Mouse (Mus musculus) hindbrain, postnatal 0 days (tissue): ENCODE measurements around the gene Olfr224. TPM values are rescaled to one million over a fixed set of nuclear protein-coding genes. Genes with fewer than 3 reads are reported as not detected.

Experiments
- ATAC-seq: fragments of 200-750 bp; cut with Nextera tagmentation; 2 replicates; pipeline ENCODE4 v1.8.0; 2017; ENCODE audit warnings: mild to moderate bottlenecking, moderate TSS enrichment, moderate library complexity
- DNase-seq: peaks from one replicate; pipeline ENCODE4 v3.0.0-alpha.2; 2015; ENCODE audit warnings: low spot score
- H3K27ac ChIP-seq: fragments of 300-500 bp; sonication (generic); 2 replicates; pipeline ENCODE4 v1.5.1; 2014; ENCODE audit warnings: mild to moderate bottlenecking
- H3K27me3 ChIP-seq: fragments of 300-500 bp; sonication (generic); 2 replicates; pipeline ENCODE4 v1.6.1; 2014; ENCODE audit warnings: low read length, mixed read lengths; ENCODE audit not compliant: insufficient read depth
- H3K36me3 ChIP-seq: fragments of 300-500 bp; sonication (generic); 2 replicates; pipeline ENCODE4 v1.6.1; 2014; ENCODE audit warnings: low read length, mixed read lengths; ENCODE audit not compliant: insufficient read depth
- H3K4me1 ChIP-seq: fragments of 300-500 bp; sonication (generic); 2 replicates; pipeline ENCODE4 v1.6.1; 2014; ENCODE audit warnings: antibody characterized with exemption, low read length, mixed read lengths; ENCODE audit not compliant: insufficient read depth
- H3K4me2 ChIP-seq: fragments of 300-500 bp; sonication (generic); 2 replicates; pipeline ENCODE4 v1.6.1; 2014; ENCODE audit warnings: low read depth, mild to moderate bottlenecking, low read length, moderate library complexity, mixed read lengths
- H3K4me3 ChIP-seq: fragments of 300-500 bp; sonication (generic); 2 replicates; pipeline ENCODE4 v1.5.1; 2014; ENCODE audit warnings: low read length
- H3K9ac ChIP-seq: fragments of 300-500 bp; sonication (generic); replicated peaks from 2 replicates; pipeline ENCODE4 v1.6.1; 2014; ENCODE audit warnings: mild to moderate bottlenecking, low read length, moderate library complexity, mixed read lengths
- H3K9me3 ChIP-seq: fragments of 300-500 bp; sonication (generic); 2 replicates; pipeline ENCODE4 v1.6.1; 2016; ENCODE audit warnings: low read length, mixed read lengths
- CTCF ChIP-seq: IDR thresholded peaks from 2 replicates; pipeline ENCODE4 v1.5.1; 2016; ENCODE audit warnings: antibody characterized with exemption, control low read depth, low read depth
- WGBS: fragments of 180-500 bp; shearing (Covaris S2); extraction: QIAGEN DNeasy Blood & Tissue Kit; methylation state at CpG from one replicate; pipeline ENCODE4 v1.1.7; 2014; 5-methylcytosine and 5-hydroxymethylcytosine counted together
- polyA plus RNA-seq: library from polyadenylated mRNA; unstranded; fragments of >200 nt; fragmentation: Nextera tagmentation; extraction: Ambion mirVana; gene quantifications from 2 replicates; pipeline ENCODE4 v1.2.1, GENCODE M21; 2015
- total RNA-seq: library from RNA; depleted of rRNA; stranded (reverse); fragments of >200 nt; gene quantifications from 2 replicates; pipeline ENCODE4 v1.2.3, GENCODE M21; 2014

Gene Olfr224
- total and polyA plus RNA-seq, 2 experiments from 2014 or later, result 0.08 TPM; not detected in 1

- Histone ChIP-seq H3K4me1 (no peaks in the 10 kb centered on the region), H3K4me3 (no peak overlapping the region), H3K4me2 (no peak overlapping the region), H3K36me3 (no peaks in the 10 kb centered on the region), H3K27me3 (no peaks in the 10 kb centered on the region), H3K9me3 (no peaks in the 10 kb centered on the region), H3K27ac (no peak overlapping the region), H3K9ac (no peak overlapping the region)
- ATAC-seq (no peak), DNase-seq (no peak)
- WGBS, result 89% methylated on average over 12 of the region's 12 CpGs
- no peak for TF ChIP-seq CTCF
Measured at GRCm38 (mm10) chr11:58606177-58606919, 36.0 kb upstream of the Olfr224 start.

GRCm38 (mm10) chr11:58605228-58605627 is 34.9 kb upstream of the Olfr224 start:
- no peak overlapping the region for H3K4me2 ChIP-seq
- ATAC-seq (no peak), DNase-seq (no peak)
- no peaks in the 10 kb centered on the region for H3K4me1 ChIP-seq
- no peak overlapping the region for H3K9ac ChIP-seq
- no peaks in the 10 kb centered on the region for H3K9me3 ChIP-seq
- 87% methylated on average over 3 of the region's 3 CpGs for WGBS
- no peak overlapping the region for H3K4me3 ChIP-seq
- H3K36me3 ChIP-seq, result no peaks in the 10 kb centered on the region
- no peaks in the 10 kb centered on the region for H3K27me3 ChIP-seq
- TF ChIP-seq CTCF, result no peak
- H3K27ac ChIP-seq, result no peak overlapping the region

- no peak overlapping the region for H3K27ac ChIP-seq
- no peaks in the 10 kb centered on the region for H3K36me3 ChIP-seq
- no peak overlapping the region for H3K9ac ChIP-seq
- WGBS, result 69% methylated on average over 2 of the region's 2 CpGs
- H3K4me3 ChIP-seq, result no peak overlapping the region
- no peaks in the 10 kb centered on the region for H3K27me3 ChIP-seq
- H3K9me3 ChIP-seq, result no peaks in the 10 kb centered on the region
- no peak for TF ChIP-seq CTCF
- no peaks in the 10 kb centered on the region for H3K4me1 ChIP-seq
- no peak for ATAC-seq
- H3K4me2 ChIP-seq, result no peak overlapping the region
- DNase-seq, result no peak
Measured at GRCm38 (mm10) chr11:58604688-58605087, 34.3 kb upstream of the Olfr224 start.

DNA sequence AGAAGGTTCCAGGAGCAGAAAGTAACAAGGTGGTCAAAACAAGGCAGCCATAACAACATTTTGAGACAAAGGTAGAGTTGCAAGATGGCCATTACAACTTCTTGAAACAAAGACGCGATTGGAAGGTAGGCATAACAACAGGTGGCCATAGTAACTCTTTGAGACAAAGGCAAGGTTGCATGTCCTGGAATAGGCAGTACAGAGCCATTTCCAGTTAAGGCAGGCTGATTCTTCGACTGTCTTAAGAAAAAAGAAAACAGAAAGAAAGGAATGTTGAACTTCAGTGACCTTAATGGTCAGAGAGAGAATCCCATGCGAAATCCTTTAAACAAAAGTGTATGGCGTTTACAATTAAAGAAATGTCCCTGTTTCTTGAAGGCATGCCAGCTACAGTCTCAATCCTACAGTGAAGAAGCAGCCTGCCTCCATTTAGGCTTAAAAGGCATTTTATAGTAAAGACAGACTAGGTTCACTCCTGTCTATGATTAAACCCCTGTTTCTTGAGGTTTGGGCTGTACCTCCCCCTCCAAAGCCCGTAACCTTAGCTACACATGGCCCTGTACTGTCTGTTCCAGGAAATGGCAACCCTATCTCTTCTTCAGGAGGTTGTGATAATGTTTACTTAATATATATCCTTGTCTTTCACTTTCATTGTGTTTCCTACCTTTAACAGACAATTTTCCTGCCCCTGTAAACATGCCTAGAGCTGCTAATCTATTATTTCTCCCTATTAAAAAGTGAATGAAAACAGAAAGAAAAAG is 32.6 kb upstream of the Olfr224 start:
- H3K4me3 ChIP-seq, result no peak overlapping the region
- no peak for ATAC-seq
- H3K4me2 ChIP-seq, result no peak overlapping the region
- H3K27ac ChIP-seq, result no peak overlapping the region
- H3K9ac ChIP-seq, result no peak overlapping the region
- WGBS, result 82% methylated on average over 6 of the region's 6 CpGs
- no peaks in the 10 kb centered on the region for H3K9me3 ChIP-seq
- no peak for TF ChIP-seq CTCF
- no peaks in the 10 kb centered on the region for H3K27me3 ChIP-seq
- no peaks in the 10 kb centered on the region for H3K36me3 ChIP-seq
- H3K4me1 ChIP-seq, result no peaks in the 10 kb centered on the region
- DNase-seq, result no peak

DNA sequence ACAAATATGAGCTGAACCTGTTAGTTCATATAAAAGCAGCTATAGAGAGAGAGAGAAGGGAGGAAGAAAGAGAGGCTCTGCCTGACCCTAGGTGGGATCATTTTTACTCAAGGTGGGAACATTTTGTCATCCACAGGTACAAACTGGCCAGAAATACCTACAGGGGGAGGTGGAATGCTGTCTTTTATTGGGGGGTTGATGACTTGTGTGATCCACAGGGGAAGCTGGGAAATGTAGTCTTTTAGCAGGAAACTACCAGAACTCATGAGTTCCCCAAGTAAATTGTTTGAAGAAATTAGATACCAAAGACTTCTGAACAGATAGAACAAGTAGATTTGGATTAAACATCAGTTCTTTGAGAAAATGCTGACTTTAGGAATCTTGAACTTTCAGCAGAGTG is 31.7 kb upstream of the Olfr224 start:
- no peak overlapping the region for H3K4me2 ChIP-seq
- H3K36me3 ChIP-seq, result no peaks in the 10 kb centered on the region
- no peak overlapping the region for H3K9ac ChIP-seq
- TF ChIP-seq CTCF, result no peak
- no peak overlapping the region for H3K4me3 ChIP-seq
- H3K4me1 ChIP-seq, result no peaks in the 10 kb centered on the region
- H3K9me3 ChIP-seq, result no peaks in the 10 kb centered on the region
- no peak for DNase-seq
- ATAC-seq, result no peak
- no peak overlapping the region for H3K27ac ChIP-seq
- H3K27me3 ChIP-seq, result no peaks in the 10 kb centered on the region

DNA sequence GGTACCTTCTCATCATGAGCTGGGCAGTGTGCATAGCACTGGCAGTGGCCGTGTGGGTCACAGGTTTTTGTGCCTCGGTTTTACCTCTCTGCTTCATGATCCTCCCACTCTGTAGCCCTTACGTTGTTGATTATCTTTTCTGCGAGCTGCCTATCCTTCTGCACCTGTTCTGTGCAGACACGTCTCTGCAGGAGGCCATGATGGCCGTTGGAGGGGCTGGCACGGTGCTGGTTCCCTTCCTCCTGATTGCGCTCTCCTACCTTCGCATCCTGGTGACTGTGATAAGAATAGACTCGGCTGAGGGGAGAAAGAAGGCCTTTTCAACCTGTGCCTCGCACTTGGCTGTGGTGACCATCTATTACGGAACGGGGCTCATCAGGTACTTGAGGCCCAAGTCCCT is 27.5 kb upstream of the Olfr224 start:
- Histone ChIP-seq H3K27me3 (no peaks in the 10 kb centered on the region), H3K9me3 (no peaks in the 10 kb centered on the region), H3K36me3 (no peaks in the 10 kb centered on the region), H3K4me1 (no peaks in the 10 kb centered on the region), H3K4me2 (no peak overlapping the region), H3K27ac (no peak overlapping the region), H3K4me3 (no peak overlapping the region), H3K9ac (no peak overlapping the region)
- DNase-seq (no peak), ATAC-seq (no peak)
- TF ChIP-seq CTCF, result no peak
- 87% methylated on average over 13 of the region's 13 CpGs for WGBS

DNA sequence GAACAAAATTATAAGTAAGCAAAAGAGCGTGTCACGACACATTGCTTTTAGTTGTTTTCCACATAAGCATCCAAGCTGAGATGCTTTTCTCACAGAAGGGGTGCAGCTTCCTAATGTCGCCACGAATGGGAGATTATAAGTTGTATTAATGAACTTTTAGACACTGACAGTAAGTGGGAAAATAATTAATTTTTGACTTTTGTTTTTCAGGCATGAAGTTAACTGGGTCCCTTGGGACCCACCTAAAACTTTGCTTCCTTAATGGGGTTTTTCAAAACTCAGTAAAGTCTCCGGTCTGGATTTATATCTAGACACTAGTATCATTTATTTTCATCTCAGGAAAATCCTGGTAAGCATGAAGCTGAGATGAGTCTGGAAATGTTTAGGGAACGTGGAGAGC is 24.5 kb upstream of the Olfr224 start, which contains the start of gene Olfr324:
TSS of gene Olfr324 (plus strand) at position 301 of the 400 bp plus-strand sequence.
- 84% methylated on average over 6 of the region's 6 CpGs for WGBS
- H3K4me3 ChIP-seq, result no peak within 1 kb of the TSS
- no peaks in the 10 kb centered on the region for H3K9me3 ChIP-seq
- no peak for ATAC-seq
- no peaks in the 10 kb centered on the region for H3K27me3 ChIP-seq
- H3K27ac ChIP-seq, result no peak within 1 kb of the TSS
- no peak for DNase-seq
- TF ChIP-seq CTCF, result no peak
- no peak within 1 kb of the TSS for H3K9ac ChIP-seq
- H3K36me3 ChIP-seq, result no peaks in the 10 kb centered on the region
- H3K4me2 ChIP-seq, result no peak within 1 kb of the TSS
- no peaks in the 10 kb centered on the region for H3K4me1 ChIP-seq
